Mouse (Mus musculus): Measurements from ENCODE around the gene BC107364.
A peak's percentile ranks its signal among the peaks of the same experiment; 100 is the strongest.
"Not testable (repeated sequence)": the region's sequence is repeated elsewhere in the genome, so short reads cannot be mapped to it uniquely, and the experiment has no call there.

The BC107364 gene

DNA sequence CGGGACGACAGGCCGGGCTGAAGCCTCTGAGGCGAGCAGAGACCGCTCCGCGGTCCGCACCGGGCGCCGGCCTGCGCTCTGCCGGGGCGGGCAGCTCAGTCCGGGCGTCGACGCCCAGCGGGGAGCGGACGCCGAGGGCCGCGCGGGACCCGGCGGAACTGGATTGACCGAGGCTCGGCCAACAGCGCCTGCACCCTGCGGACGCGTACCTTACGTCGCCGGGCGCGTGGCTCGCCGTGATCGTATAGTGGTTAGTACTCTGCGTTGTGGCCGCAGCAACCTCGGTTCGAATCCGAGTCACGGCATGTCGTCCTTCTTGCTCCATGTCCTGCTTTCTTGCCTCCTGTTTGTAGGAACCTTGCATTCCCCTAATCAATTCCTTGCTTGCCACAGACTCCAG is at the start of gene BC107364:
Gene BC107364, minus strand, starts transcription at position 45 of the 400 bp plus-strand sequence.
- DNase-seq (ENCODE audit: low spot score): not testable (repeated sequence)

- peak; percentile 88 for DNase-seq (ENCODE audit: low spot score)
Measured at GRCm38 (mm10) chr3:96501391-96502115, 49.4 kb upstream of the BC107364 start.

GRCm38 (mm10) chr3:96500691-96501265 is 48.7 kb upstream of the BC107364 start:
- DNase-seq (ENCODE audit: low spot score): peak; percentile 87

- peak; percentile 95 for DNase-seq (ENCODE audit: low spot score)
Measured at GRCm38 (mm10) chr3:96500289-96500621, 48.1 kb upstream of the BC107364 start.

DNA sequence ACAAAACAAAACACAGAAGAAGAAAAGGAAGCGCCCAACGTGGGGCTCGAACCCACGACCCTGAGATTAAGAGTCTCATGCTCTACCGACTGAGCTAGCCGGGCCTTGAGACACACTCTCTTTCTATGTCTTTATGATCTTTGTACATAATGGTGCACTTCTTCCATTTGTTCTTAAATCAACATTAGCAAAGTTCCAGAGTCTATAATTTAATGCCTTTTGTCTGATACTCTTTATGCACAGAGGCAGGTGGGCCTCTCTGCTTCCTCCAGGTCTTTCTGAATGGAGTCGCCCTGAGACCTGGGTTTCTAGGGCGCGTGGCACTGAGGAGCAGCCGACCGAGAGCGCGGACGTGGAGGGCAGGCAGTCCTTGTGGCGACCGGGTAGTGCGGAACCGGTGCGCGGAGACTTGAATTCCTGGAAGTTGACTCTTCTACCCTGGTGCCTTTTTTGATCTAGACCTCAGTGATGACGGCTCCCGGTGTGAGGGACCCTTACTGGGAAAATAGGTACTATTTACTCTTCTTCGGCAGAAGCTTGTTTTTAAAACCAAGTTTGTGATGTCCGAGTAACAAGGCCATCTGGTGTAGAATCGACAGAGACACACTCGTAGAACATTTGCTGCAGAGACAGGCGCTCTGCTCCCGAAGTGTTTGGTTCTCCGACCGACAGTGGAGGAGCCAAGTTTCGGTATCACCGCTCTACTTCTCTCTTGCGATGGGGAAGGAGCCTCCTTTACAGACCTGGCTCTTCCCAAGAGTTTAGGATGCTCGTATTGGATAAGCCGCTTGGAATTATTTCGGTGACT is 47.6 kb upstream of the BC107364 start:
- peak; percentile 90 for DNase-seq (ENCODE audit: low spot score)

DNA sequence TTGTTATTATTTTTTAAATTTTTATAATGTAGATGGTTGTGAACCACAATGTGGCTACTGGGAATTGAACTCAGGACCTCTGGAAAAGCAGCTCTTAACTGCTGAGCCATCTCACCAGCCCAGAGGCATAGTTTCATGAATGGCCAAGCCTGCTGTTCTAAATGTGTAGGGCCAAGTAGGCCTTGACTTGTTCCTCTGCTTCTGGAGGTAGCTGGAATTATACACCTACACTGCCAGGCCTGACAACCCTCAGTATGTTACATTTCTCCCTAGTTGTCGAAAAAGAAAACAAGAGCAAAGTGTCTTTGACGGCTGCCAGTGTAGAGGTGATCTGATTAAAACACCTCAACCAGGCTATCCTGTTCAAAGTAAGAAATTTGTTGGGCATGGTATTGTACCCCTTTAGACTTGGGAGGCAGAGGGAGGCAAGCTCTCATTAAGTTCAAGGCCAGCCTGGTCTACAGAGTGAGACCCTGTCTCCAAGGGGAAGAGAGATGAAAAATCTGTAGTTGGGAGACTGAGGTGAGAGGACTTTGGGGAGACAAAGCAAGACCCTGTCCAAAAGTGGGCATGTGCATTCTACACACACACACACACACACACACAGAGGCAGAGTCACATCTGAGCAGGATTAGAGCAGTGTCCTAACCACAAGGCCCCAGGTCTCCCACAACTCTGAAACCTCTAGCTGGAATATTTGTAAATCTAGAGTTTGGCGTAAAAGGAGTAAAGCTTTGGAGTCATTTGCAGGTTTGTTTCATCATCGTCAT is 46.6 kb upstream of the BC107364 start:
- DNase-seq (ENCODE audit: low spot score): no peak

- DNase-seq (ENCODE audit: low spot score): peak; percentile 85
Measured at GRCm38 (mm10) chr3:96497451-96498028, 45.4 kb upstream of the BC107364 start.

- peak; percentile 21 for DNase-seq (ENCODE audit: low spot score)
Measured at GRCm38 (mm10) chr3:96496620-96497275, 44.6 kb upstream of the BC107364 start.

- DNase-seq (ENCODE audit: low spot score): no peak
Measured at GRCm38 (mm10) chr3:96496216-96496615, 44.1 kb upstream of the BC107364 start.

DNA sequence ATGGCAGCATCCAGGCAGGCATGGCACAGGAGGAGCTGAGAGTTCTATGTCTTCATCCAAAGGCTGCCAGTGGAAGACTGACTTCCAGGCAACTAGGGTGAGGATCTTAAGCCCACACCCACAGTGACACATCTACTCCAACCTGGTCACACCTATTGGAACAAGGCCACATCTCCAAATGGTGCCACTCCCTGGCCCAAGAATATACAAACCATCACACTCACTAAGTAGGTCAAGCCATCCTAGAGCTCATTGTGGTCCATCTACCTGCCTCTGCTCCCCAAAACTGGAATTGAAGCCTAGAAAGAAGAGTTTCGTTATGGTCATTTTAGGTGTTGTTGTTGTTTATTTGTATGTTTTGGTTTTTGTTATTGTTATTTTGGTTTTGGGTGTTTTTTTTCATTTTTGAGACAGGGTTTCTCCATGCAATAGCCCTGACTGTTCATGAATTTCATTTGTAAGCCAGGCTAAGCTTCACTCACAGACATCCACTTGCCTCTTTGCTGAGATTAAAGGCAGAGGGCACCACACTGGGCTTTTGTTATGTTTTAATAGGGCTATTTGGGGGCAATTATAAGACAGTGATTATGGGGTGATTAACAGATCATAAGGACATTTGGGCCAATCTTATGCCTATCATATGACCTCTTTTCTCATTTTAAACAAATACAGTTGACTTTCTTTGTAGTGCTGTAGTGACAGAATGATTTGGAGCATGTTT is 43.5 kb upstream of the BC107364 start:
- no peak for DNase-seq (ENCODE audit: low spot score)

DNA sequence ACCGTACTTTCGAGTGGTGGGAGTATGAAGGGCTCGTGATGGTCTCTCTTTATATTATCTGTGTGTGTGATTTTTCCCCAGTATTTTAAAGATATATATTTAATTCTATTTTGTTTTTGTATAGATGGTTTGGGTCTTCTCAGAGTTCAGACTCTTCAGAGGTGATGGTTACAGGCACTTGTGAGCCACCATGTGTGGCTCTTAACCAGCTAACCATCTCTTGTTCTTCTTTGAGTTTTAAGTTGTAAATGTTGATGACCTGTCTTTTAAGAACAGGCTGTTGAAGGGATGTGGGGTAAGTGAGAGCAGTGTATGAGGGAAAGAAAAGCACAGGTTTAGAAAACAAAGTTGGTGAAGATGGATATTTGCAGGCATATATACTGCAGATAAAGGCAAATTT is 42.8 kb upstream of the BC107364 start:
- no peak for DNase-seq (ENCODE audit: low spot score)

GRCm38 (mm10) chr3:96494456-96494855 is 42.4 kb upstream of the BC107364 start:
- not testable (repeated sequence) for DNase-seq (ENCODE audit: low spot score)

- not testable (repeated sequence) for DNase-seq (ENCODE audit: low spot score)
Measured at GRCm38 (mm10) chr3:96489636-96490035, 37.5 kb upstream of the BC107364 start.

GRCm38 (mm10) chr3:96488907-96489629 is 37.0 kb upstream of the BC107364 start:
- not testable (repeated sequence) for DNase-seq (ENCODE audit: low spot score)

DNA sequence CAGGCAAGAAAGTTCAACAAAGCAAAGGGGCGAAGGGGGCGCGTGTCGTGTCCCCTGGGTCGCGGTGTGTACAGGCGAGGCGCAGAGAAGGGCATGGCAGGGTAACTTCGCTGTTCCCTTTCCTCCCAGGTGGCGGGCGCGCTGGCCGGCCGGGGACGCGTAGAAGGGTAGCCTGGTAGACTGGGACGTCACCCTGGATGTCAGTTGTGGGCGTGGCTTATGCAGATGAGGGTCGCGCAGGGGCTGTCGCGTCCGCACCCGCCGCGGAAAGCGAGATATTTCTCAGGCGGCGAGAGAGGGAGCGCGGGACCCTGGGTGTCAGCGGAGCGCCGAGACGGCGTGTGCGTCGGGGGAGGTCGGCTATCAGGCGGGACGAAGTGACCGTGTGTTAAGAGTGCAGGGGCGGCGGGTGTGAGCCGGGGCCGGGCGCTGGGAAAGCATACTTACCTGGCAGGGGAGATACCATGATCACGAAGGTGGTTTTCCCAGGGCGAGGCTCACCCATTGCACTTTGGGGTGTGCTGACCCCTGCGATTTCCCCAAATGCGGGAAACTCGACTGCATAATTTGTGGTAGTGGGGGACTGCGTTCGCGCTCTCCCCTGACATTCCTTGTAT is 36.3 kb upstream of the BC107364 start:
- not testable (repeated sequence) for DNase-seq (ENCODE audit: low spot score)

DNA sequence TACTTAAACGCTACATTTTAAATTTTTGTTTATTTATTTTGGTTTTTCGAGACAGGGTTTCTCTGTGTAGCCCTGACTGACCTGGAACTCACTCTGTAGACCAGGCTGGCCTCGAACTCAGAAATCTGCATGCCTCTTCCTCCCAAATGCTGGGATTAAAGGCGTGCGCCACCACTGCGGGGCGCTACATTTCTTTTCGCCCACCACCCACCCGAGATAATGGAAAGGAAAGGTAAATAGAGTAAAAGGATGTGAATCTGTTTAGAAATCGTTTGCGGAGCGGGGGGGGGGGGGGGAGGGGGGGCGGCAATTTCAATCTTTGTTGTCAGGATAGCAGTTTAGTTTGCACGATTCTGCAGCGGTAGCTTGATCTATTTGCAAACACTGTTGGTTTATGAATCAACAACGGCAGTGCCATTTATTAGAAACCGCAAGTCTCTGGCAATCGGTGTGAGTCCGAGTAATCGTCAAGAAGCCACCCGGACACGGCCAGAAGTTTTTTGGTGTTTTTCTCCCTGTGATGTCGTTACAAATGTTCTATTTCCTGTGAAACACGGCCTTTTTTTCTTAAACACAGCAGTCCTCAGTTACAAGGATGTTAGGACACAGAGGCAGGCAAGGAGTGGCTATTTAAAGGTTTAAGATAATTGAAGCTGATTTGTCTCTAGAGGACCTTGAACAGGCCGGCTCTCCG is 35.6 kb upstream of the BC107364 start:
- DNase-seq (ENCODE audit: low spot score): peak; percentile 69

DNA sequence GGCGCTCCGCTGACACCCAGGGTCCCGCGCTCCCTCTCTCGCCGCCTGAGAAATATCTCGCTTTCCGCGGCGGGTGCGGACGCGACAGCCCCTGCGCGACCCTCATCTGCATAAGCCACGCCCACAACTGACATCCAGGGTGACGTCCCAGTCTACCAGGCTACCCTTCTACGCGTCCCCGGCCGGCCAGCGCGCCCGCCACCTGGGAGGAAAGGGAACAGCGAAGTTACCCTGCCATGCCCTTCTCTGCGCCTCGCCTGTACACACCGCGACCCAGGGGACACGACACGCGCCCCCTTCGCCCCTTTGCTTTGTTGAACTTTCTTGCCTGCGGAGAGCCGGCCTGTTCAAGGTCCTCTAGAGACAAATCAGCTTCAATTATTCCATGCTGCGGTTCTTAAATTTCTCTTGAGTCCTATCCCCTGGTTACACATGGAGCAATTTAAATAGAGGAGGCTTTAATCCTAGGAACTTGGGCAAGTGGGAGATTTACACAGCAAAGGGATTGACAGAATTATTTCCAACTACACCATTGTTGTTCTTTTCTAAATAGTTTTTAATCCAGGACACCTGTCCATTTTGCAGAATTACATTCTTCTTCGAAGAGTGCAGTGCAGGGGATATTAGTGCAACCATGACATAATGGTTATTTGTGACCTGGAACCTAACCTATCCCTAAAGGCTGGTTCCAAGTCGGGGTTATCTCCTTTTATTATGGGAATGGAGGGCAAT is 34.9 kb upstream of the BC107364 start:
- not testable (repeated sequence) for DNase-seq (ENCODE audit: low spot score)

Data from yolk sac, embryonic 10.5 days (tissue).